Mouse (Mus musculus): ENCODE measurements around the gene Gm43191. TPM values are rescaled to one million over a fixed set of nuclear protein-coding genes. Genes with fewer than 3 reads are reported as not detected.
"Not testable (repeated sequence)": the region's sequence is repeated elsewhere in the genome, so short reads cannot be mapped to it uniquely, and the experiment has no call there.

Gm43191 gene
- polyA plus RNA-seq, 1 experiment from 2014 or later = not detected

- WGBS = 89% methylated on average over 1 of the region's 1 CpGs
- no peak for DNase-seq (ENCODE audit: low spot score)
- Histone ChIP-seq H3K9me3 (no peaks in the 10 kb centered on the region), H3K4me1 (peaks cover 4% of the 10 kb centered on the region), H3K27me3 (replicated peaks; ENCODE audit: low read depth, poor library complexity, severe bottlenecking) (no peaks in the 10 kb centered on the region), H3K27ac (replicated peaks) (no peak overlapping the region), H3K36me3 (replicated peaks) (no peaks in the 10 kb centered on the region), H3K4me3 (no peak overlapping the region)
These were observed 21.7 kb upstream of the Gm43191 start for GRCm38 (mm10) chr3:116702647-116703272.

- DNase-seq (ENCODE audit: low spot score) = no peak
- H3K9me3 ChIP-seq = no peaks in the 10 kb centered on the region
- no peaks in the 10 kb centered on the region for H3K36me3 ChIP-seq (replicated peaks)
- no peak overlapping the region for H3K4me3 ChIP-seq
- WGBS = 95% methylated on average over 4 of the region's 4 CpGs
- no peaks in the 10 kb centered on the region for H3K27me3 ChIP-seq (replicated peaks; ENCODE audit: low read depth, poor library complexity, severe bottlenecking)
- no peak overlapping the region for H3K27ac ChIP-seq (replicated peaks)
- H3K4me1 ChIP-seq = peaks cover 4% of the 10 kb centered on the region
These were observed 20.5 kb upstream of the Gm43191 start for GRCm38 (mm10) chr3:116701601-116702000.

DNA sequence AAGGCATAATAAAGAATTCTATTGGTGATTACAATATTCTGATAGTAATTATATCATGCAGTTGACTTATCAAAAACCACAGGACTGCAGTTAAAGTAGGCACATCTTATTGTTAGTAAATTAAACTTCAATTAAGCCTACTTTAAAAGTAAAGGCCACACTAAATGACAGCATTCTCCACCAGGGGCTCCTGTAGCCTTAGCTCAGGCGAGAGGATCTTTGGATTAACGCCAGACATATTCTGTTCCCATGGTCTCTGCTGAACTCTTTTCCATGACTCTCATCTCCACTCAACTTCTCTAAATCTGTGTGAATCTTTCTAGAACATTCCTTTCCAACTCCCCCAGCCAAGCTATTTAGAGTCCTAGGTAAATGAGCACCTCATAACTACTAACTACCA, 17.7 kb upstream of the Gm43191 start:
- no peak for DNase-seq (ENCODE audit: low spot score)
- Histone ChIP-seq H3K27ac (replicated peaks) (no peak overlapping the region), H3K4me3 (no peak overlapping the region), H3K9me3 (no peaks in the 10 kb centered on the region), H3K27me3 (replicated peaks; ENCODE audit: low read depth, poor library complexity, severe bottlenecking) (no peaks in the 10 kb centered on the region), H3K36me3 (replicated peaks) (peaks cover 3% of the 10 kb centered on the region; the same call in 1 of the 2 replicates), H3K4me1 (no peaks in the 10 kb centered on the region)
- WGBS = 83% methylated on average over 2 of the region's 2 CpGs

DNA sequence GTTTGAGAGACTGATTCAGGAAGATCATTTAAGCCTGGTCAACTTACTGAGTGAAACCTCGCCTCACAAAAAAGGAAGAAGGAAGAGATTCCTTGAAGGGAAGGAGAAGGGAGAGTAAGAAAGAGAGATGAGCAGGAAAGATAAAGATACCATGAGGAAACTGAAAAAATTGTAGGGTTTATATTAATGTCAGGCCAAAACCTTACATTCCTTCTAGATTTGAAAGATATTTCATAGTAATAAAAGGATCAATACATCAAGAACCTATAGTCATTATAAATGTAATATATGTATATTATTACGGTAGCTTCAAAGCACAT, 14.6 kb upstream of the Gm43191 start:
- Histone ChIP-seq H3K4me3 (no peak overlapping the region), H3K36me3 (replicated peaks) (peaks cover 12% of the 10 kb centered on the region; the same call in 1 of the 2 replicates), H3K27ac (replicated peaks) (no peak overlapping the region), H3K27me3 (replicated peaks; ENCODE audit: low read depth, poor library complexity, severe bottlenecking) (no peaks in the 10 kb centered on the region), H3K4me1 (no peaks in the 10 kb centered on the region), H3K9me3 (no peaks in the 10 kb centered on the region)
- WGBS = 87% methylated on average over 2 of the region's 2 CpGs
- no peak for DNase-seq (ENCODE audit: low spot score)

- no peaks in the 10 kb centered on the region for H3K9me3 ChIP-seq
- no peaks in the 10 kb centered on the region for H3K27me3 ChIP-seq (replicated peaks; ENCODE audit: low read depth, poor library complexity, severe bottlenecking)
- no peaks in the 10 kb centered on the region for H3K4me1 ChIP-seq
- H3K27ac ChIP-seq (replicated peaks) = no peak overlapping the region
- DNase-seq (ENCODE audit: low spot score) = no peak
- no peak overlapping the region for H3K4me3 ChIP-seq
- peaks cover 12% of the 10 kb centered on the region; the same call in 1 of the 2 replicates for H3K36me3 ChIP-seq (replicated peaks)
- 89% methylated on average over 8 of the region's 8 CpGs for WGBS
These were observed 14.1 kb upstream of the Gm43191 start for GRCm38 (mm10) chr3:116694955-116695665.

GRCm38 (mm10) chr3:116694312-116694711, 13.3 kb upstream of the Gm43191 start:
- no peak overlapping the region for H3K27ac ChIP-seq (replicated peaks)
- DNase-seq (ENCODE audit: low spot score) = no peak
- H3K27me3 ChIP-seq (replicated peaks; ENCODE audit: low read depth, poor library complexity, severe bottlenecking) = no peaks in the 10 kb centered on the region
- H3K4me3 ChIP-seq = no peak overlapping the region
- no peaks in the 10 kb centered on the region for H3K9me3 ChIP-seq
- WGBS = 90% methylated on average over 3 of the region's 3 CpGs
- H3K36me3 ChIP-seq (replicated peaks) = peaks cover 12% of the 10 kb centered on the region; the same call in 1 of the 2 replicates
- no peaks in the 10 kb centered on the region for H3K4me1 ChIP-seq

- 90% methylated on average over 9 of the region's 9 CpGs for WGBS
- not testable (repeated sequence) for H3K36me3 ChIP-seq (replicated peaks); H3K27me3 ChIP-seq (replicated peaks; ENCODE audit: low read depth, poor library complexity, severe bottlenecking); H3K27ac ChIP-seq (replicated peaks); H3K4me3 ChIP-seq; H3K9me3 ChIP-seq; DNase-seq (ENCODE audit: low spot score)
- peaks cover 25% of the 10 kb centered on the region for H3K4me1 ChIP-seq
These were observed 16.8 kb downstream of the Gm43191 start for GRCm38 (mm10) chr3:116664281-116664680.

DNA sequence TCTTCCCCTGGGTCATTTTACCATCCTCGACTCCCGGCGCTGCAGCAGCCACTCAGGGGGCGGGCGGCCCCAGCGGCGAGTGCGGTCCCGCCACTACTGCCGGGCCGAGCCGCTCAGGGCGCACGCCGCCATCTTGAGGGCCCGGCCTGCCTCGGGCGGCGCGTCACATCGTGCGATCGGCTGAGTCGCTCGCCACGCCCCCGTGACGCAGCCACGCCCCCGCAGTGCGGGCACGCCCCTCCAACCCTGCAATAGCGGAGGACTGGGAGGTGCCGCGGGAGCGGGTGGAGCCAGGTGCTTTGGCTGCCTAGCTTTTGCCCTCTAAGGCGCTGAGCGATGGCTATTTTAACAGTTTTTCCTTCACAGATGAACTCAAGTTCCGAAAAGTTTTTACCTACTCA, 18.6 kb downstream of the Gm43191 start, which contains the start of gene Mfsd14a:
Gene Mfsd14a, minus strand, starts transcription at position 215 of the 401 bp plus-strand sequence.
- under 1% methylated on average over 39 of the region's 39 CpGs for WGBS

DNA sequence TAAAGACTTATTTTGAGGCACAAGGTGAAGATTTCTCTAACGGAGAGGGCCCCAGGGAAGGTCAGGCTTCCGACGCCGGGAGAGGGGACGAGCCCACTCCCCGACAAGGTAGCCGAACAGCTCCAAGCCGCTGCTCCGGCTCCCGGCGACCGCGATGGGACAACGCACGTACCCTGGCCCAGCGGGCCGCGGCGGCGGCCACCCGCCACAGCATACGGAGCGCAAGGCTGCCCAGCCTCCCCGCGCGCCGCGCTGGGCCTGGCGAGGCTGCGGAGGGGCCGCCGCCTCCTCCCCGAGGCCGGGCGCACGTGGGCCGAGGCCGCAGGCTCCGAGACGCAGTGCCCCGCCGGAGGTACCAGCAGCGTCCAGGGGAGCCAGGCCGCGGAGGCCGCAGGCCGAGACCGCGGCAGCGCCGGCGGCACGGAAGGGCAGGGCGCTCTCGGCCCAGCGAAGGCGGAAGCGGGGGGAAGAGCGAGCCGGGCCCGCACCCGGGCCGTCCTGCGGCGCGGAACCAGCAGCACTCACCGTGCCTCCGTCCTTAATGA, 19.1 kb downstream of the Gm43191 start:
- Histone ChIP-seq H3K9me3 (no peaks in the 10 kb centered on the region), H3K27ac (replicated peaks) (peak overlapping the region; percentile 99), H3K27me3 (replicated peaks; ENCODE audit: low read depth, poor library complexity, severe bottlenecking) (no peaks in the 10 kb centered on the region), H3K36me3 (replicated peaks) (no peaks in the 10 kb centered on the region), H3K4me1 (peaks cover 42% of the 10 kb centered on the region), H3K4me3 (peak overlapping the region; percentile 97)
- DNase-seq (ENCODE audit: low spot score) = no peak
- WGBS = under 1% methylated on average over 68 of the region's 68 CpGs

More for the DNA sequence above, 18.6 kb downstream of the Gm43191 start, which contains the start of gene Mfsd14a:
- peak within 1 kb of the TSS; percentile 97 for H3K4me3 ChIP-seq
- peaks cover 37% of the 10 kb centered on the region for H3K4me1 ChIP-seq
- H3K27me3 ChIP-seq (replicated peaks; ENCODE audit: low read depth, poor library complexity, severe bottlenecking) = no peaks in the 10 kb centered on the region
- H3K27ac ChIP-seq (replicated peaks) = peak within 1 kb of the TSS; percentile 99
- no peaks in the 10 kb centered on the region for H3K36me3 ChIP-seq (replicated peaks)
- DNase-seq (ENCODE audit: low spot score) = peak; percentile 99
- no peaks in the 10 kb centered on the region for H3K9me3 ChIP-seq

GRCm38 (mm10) chr3:116661288-116661869, 19.7 kb downstream of the Gm43191 start:
- 7% methylated on average over 16 of the region's 16 CpGs for WGBS
- H3K4me3 ChIP-seq = peak overlapping the region; percentile 97
- no peaks in the 10 kb centered on the region for H3K27me3 ChIP-seq (replicated peaks; ENCODE audit: low read depth, poor library complexity, severe bottlenecking)
- DNase-seq (ENCODE audit: low spot score) = no peak
- H3K9me3 ChIP-seq = no peaks in the 10 kb centered on the region
- no peaks in the 10 kb centered on the region for H3K36me3 ChIP-seq (replicated peaks)
- H3K27ac ChIP-seq (replicated peaks) = peak overlapping the region; percentile 99
- H3K4me1 ChIP-seq = peaks cover 42% of the 10 kb centered on the region

DNA sequence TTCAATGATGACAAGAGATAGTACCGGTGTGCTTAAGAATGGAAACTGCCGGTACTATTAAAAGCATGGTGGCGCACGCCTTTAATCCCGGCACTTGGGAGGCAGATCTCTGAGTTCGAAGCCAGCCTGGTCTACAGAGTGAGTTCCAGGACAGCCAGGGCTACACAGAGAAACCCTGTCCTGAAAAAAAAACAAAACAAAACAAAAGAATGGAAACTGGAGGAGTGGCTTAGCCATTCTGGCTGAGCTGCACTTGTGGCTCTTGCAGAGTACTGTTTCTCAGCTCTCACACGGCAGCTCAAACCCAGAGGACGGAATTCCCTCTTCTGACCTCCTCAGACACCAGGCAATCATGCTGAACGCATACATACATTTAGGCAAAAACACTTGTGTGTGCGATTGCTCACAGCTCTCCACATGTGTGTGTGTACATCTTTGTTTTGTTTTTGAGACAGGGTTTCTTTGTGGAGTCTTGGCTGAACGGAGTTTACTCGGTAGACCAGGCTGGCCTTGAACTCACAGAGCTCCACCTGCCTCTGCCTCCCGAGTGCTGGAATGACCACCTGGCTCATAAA, 21.1 kb downstream of the Gm43191 start:
- Histone ChIP-seq H3K4me1 (peaks cover 42% of the 10 kb centered on the region), H3K27me3 (replicated peaks; ENCODE audit: low read depth, poor library complexity, severe bottlenecking) (no peaks in the 10 kb centered on the region), H3K4me3 (peak overlapping the region; percentile 97; the same call in 1 of the 2 replicates), H3K27ac (replicated peaks) (no peak overlapping the region), H3K9me3 (no peaks in the 10 kb centered on the region), H3K36me3 (replicated peaks) (no peaks in the 10 kb centered on the region)
- no peak for DNase-seq (ENCODE audit: low spot score)
- WGBS = 86% methylated on average over 13 of the region's 13 CpGs

- WGBS = 72% methylated on average over 15 of the region's 15 CpGs
- Histone ChIP-seq H3K27ac (replicated peaks) (no peak overlapping the region), H3K9me3 (no peaks in the 10 kb centered on the region), H3K4me3 (no peak overlapping the region), H3K36me3 (replicated peaks) (no peaks in the 10 kb centered on the region), H3K27me3 (replicated peaks; ENCODE audit: low read depth, poor library complexity, severe bottlenecking) (no peaks in the 10 kb centered on the region), H3K4me1 (peaks cover 42% of the 10 kb centered on the region)
- DNase-seq (ENCODE audit: low spot score) = no peak
These were observed 22.0 kb downstream of the Gm43191 start for GRCm38 (mm10) chr3:116658928-116659565.
